Mouse (Mus musculus): ENCODE measurements around the gene Btbd7. TPM values are rescaled to one million over a fixed set of nuclear protein-coding genes. Genes with fewer than 3 reads are reported as not detected.

Gene Btbd7
- polyA plus RNA-seq (2017; shearing (Covaris generic)) = 1 to 10 TPM; 8.6 to 8.7 TPM

GRCm38 (mm10) chr12:102878031-102878823 is at the start of gene Btbd7:
Gene Btbd7 (minus strand): TSS chr12:102878471.
- peak; percentile 71 for ATAC-seq

- ATAC-seq = no peak
Measured at GRCm38 (mm10) chr12:102916073-102916472, 37.8 kb upstream of the Btbd7 start.

DNA sequence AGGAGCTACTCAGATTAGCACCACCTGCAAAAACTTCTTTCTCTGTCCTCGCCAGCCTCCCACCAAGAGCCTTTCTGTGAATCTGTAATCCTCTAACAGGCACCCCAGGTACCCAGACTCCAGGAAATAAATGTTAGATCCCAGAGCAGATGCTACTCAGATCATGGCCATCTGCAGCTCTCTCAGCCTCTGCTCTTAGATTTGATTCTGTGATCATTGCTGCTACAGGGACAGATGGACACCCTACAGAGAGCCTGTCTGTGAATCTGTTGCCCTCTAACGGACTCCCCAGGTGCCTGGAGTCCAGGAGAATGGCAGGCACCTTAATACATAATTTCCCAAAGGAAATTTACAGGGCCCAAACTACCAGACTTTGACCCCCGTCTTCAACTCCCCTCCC is 29.9 kb upstream of the Btbd7 start:
- ATAC-seq = no peak

DNA sequence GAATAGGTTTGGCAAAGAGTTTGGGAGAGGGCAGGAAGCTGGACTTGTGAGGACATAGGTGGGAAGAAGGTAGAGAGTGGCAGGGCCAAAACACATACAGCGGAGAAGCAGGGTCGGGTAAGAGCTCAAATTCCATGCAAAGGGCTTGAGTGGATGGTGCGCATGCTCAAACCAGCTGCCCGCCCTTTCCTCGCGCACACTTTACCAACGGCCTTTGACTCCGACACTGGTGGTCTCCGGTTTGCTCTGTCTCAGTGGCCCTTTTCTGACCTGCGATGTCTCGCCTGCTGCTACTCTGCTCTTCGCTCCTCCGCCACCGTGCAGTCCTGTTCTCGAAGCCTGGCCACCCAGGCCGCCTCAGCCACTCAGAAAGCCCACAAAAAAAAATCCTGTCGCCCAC is 20.8 kb upstream of the Btbd7 start, which contains the start of gene Cox8c:
Gene Cox8c (plus strand): TSS at position 226 of the 400 bp plus-strand sequence.
- ATAC-seq = no peak

- ATAC-seq = no peak
Measured at GRCm38 (mm10) chr12:102888568-102888967, 10.3 kb upstream of the Btbd7 start.

GRCm38 (mm10) chr12:102887366-102887765 is 9.1 kb upstream of the Btbd7 start:
- no peak for ATAC-seq

DNA sequence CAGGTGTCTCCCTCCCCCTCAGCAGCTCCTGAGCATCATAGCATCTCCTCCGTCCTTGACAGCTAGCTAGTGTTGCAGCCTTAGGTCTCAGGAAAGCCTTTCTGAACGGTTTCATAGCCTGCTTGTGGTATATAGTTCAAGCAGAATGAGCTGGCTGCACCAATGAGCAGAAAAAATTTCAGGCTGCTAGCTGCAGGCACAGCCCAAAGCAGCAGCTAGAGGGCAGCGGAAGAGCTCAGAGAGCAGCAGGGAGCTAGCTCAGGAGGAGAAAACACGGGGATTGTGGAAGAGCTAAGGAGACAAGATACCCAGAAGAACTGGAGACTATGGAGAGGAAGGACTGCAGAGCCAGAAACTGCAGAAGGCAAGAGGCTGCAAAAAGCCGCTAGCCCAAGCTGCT is 7.5 kb upstream of the Btbd7 start:
- no peak for ATAC-seq

DNA sequence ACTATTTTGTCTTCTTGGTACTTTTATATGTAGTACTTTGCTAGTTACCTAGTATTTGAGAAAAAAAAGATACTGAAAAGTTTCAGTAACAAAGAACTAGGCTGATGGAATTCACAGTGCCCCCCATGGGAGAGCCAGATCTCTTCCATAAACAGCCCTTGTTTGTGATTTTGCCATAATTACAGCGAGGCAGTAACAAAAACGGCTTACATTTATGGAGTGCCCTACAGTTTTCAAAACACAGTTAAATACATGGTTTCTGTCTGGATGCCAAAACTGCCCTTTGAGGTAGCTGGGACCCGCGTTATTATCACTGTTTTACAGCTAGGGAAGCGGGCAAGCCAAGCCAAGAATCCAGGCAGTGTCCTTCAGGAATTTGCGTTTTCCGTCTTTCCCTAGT is 630 bp upstream of the Btbd7 start:
- ATAC-seq = no peak

DNA sequence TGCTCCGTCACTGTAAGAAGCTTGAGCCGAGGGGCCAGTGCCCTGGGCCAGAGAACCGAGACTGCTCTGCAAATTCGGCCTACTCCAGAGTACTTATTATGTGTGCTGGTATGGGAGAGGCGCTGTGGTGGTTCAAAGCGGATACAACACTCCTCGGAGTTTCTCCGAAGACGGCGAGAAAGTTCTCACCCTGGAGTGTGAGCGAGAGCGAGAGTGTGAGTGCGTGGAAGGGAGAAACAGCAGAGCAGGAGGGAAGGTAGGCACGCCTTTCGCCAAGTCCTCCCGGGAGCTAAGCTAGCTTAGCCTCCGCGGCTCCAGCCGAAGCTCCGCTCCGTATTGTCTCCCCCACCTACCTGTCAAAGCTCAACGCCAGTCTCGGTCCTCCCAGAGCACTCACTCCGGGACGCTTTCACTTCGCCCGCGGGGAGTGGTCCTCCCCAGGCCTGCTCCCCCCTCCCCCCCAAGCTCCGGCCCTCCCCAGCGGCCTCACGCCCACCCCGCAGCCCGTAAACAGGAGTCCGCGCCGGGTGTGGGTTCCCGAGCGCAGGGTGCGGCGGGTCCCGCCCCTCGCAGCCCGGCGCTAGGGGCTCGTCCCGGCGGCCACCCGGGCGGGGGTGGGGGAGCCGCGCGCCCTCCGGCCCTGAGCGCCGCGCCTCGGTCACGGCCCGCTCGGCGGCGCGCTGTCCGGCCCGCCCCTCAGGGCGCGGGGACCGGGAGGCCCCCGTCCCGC is 805 bp downstream of the Btbd7 start:
- peak; percentile 45 for ATAC-seq

DNA sequence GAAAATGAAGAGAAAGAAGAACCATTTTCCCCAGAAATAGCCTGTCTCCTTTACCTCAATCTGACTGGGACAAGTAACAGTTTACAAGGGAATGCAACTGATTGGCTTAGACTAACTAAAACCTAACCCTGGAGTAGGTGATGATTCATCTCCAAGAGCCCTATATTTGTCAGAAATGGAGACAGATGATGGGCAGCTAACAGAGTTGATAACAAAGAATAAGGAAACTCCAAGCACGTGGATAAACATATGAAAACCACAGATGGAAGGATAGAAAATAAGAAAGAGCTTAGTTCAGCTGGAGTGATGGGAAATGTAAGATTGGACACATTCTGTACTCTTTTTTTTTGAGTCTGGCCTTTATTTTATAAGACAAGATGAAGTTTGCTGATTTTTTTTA is 7.7 kb downstream of the Btbd7 start:
- ATAC-seq = no peak

DNA sequence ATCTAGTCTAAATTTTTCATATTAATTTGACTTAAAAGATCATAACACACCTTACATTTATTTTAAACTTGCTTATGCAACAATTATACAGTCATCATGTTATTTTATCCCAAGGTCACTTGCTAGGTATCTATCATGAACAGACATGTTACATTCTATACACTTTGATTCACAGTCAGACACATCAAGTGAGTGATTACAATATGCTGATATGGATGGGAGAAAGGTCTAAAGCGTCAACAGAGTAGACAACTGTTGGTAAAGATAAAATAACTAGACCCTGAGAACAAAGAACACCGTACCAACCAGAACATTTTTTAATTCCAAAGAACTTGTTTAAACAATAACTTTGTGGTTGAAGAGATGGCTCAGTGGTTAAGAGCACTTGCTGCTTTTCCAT is 8.5 kb downstream of the Btbd7 start:
- no peak for ATAC-seq

- no peak for ATAC-seq
Measured at GRCm38 (mm10) chr12:102860806-102861205, 17.5 kb downstream of the Btbd7 start.

- ATAC-seq = no peak
Measured at GRCm38 (mm10) chr12:102838271-102838670, 40.0 kb downstream of the Btbd7 start.

GRCm38 (mm10) chr12:102832746-102833300 is 45.4 kb downstream of the Btbd7 start:
- ATAC-seq = no peak

GRCm38 (mm10) chr12:102831888-102832287 is 46.4 kb downstream of the Btbd7 start:
- ATAC-seq = no peak

GRCm38 (mm10) chr12:102827119-102827518 is 51.2 kb downstream of the Btbd7 start:
- no peak for ATAC-seq

- no peak for ATAC-seq
Measured at GRCm38 (mm10) chr12:102826399-102826798, 51.9 kb downstream of the Btbd7 start.

- ATAC-seq = no peak
Measured at GRCm38 (mm10) chr12:102814858-102815257, 63.4 kb downstream of the Btbd7 start.

- ATAC-seq = no peak
Measured at GRCm38 (mm10) chr12:102799528-102799927, 78.7 kb downstream of the Btbd7 start.

- no peak for ATAC-seq
Measured at GRCm38 (mm10) chr12:102787927-102788326, 90.3 kb downstream of the Btbd7 start.

GRCm38 (mm10) chr12:102785593-102785985 is 92.7 kb downstream of the Btbd7 start:
- ATAC-seq = no peak

GRCm38 (mm10) chr12:102784899-102785592 is 93.2 kb downstream of the Btbd7 start:
- no peak for ATAC-seq

DNA sequence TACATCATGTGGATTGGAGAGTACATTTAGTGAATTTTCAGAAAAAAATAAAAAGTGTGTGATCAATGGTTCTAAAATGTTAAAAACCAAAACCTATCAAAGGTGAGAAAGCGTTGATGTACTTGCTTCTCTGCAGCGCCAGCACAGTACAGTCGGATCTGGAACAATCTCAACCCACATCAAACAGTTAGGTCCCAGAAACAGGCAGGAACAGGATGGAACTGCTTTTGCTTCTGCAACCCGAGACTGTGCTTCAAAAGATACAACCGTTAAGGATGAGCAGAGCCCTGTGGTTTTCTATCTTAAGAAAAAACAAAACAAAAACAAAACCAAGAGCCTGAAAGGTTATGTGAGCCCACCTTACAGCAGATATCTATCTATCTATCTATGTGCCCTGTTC is 95.4 kb downstream of the Btbd7 start:
- no peak for ATAC-seq

All from activated CD4-positive, CD25-positive, alpha-beta regulatory T cell, adult 4 months (primary cell).